Mouse (Mus musculus) lung, embryonic 15.5 days (tissue): ENCODE results near the gene Gm13304. TPM values are rescaled to one million over a fixed set of nuclear protein-coding genes. Genes with fewer than 3 reads are reported as not detected.
"Not testable (repeated sequence)": the region's sequence is repeated elsewhere in the genome, so short reads cannot be mapped to it uniquely, and the experiment has no call there.

Experiments used
- ATAC-seq: fragments of 200-750 bp; cut with Nextera tagmentation; 2 replicates; pipeline ENCODE4 v1.8.0; 2017; ENCODE audit warnings: moderate number of reproducible peaks, borderline replicate concordance; ENCODE audit not compliant: low FRiP score, low TSS enrichment; ENCODE audit errors: extremely low read depth
- H3K27ac ChIP-seq: fragments of 300-500 bp; sonication (generic); 2 replicates; pipeline ENCODE4 v1.5.1; 2015; ENCODE audit warnings: moderate library complexity, mild to moderate bottlenecking, inconsistent platforms
- H3K27me3 ChIP-seq: fragments of 300-500 bp; sonication (generic); 2 replicates; pipeline ENCODE4 v1.6.1; 2015; ENCODE audit warnings: inconsistent platforms
- H3K36me3 ChIP-seq: fragments of 300-500 bp; sonication (generic); 2 replicates; pipeline ENCODE4 v1.6.1; 2015; ENCODE audit warnings: inconsistent platforms
- H3K4me1 ChIP-seq: fragments of 300-500 bp; sonication (generic); 2 replicates; pipeline ENCODE4 v1.6.1; 2015; ENCODE audit warnings: inconsistent platforms
- H3K4me2 ChIP-seq: fragments of 300-500 bp; sonication (generic); 2 replicates; pipeline ENCODE4 v1.6.1; 2015; ENCODE audit warnings: inconsistent platforms, mild to moderate bottlenecking, moderate library complexity
- H3K4me3 ChIP-seq: fragments of 300-500 bp; sonication (generic); 2 replicates; pipeline ENCODE4 v1.5.1; 2015; ENCODE audit warnings: mild to moderate bottlenecking, inconsistent platforms
- H3K9ac ChIP-seq: fragments of 300-500 bp; sonication (generic); 2 replicates; pipeline ENCODE4 v1.6.1; 2015; ENCODE audit warnings: inconsistent platforms
- H3K9me3 ChIP-seq: fragments of 300-500 bp; sonication (generic); 2 replicates; pipeline ENCODE4 v1.6.1; 2016; ENCODE audit warnings: inconsistent platforms
- WGBS: fragments of 180-500 bp; shearing (Covaris S2); methylation state at CpG from one replicate; pipeline ENCODE4 v1.1.7; 2015; 5-methylcytosine and 5-hydroxymethylcytosine counted together
- polyA plus RNA-seq: library from polyadenylated mRNA; unstranded; fragments of >200 nt; fragmentation: Nextera tagmentation; extraction: Ambion mirVana; gene quantifications from 2 replicates; pipeline ENCODE4 v1.2.1, GENCODE M21; 2015

The Gm13304 gene
- polyA plus RNA-seq: 11.5 TPM in 1 of 2 replicates, not detected in the other

GRCm38 (mm10) chr4:42114517-42114916, at the start of gene Gm13304:
Gene Gm13304 (plus strand): TSS chr4:42114817.
- not testable (repeated sequence) for H3K4me3 ChIP-seq, H3K9me3 ChIP-seq, ATAC-seq, H3K9ac ChIP-seq, H3K4me2 ChIP-seq, H3K27me3 ChIP-seq, H3K27ac ChIP-seq, H3K36me3 ChIP-seq, H3K4me1 ChIP-seq
- no CpG with 5 or more reads among the region's 5 CpGs for WGBS

GRCm38 (mm10) chr4:42090907-42091306, 23.7 kb upstream of the Gm13304 start, which contains the start of gene Gm3893:
Gene Gm3893 (plus strand): TSS chr4:42091207.
- H3K4me2 ChIP-seq, H3K27ac ChIP-seq, H3K9me3 ChIP-seq, H3K27me3 ChIP-seq, H3K36me3 ChIP-seq, H3K9ac ChIP-seq, H3K4me1 ChIP-seq, H3K4me3 ChIP-seq, ATAC-seq: not testable (repeated sequence)
- no CpG with 5 or more reads among the region's 2 CpGs for WGBS

- no CpG with 5 or more reads among the region's 9 CpGs for WGBS
- not testable (repeated sequence) for H3K4me2 ChIP-seq, H3K4me3 ChIP-seq, ATAC-seq, H3K27ac ChIP-seq, H3K4me1 ChIP-seq, H3K36me3 ChIP-seq, H3K9me3 ChIP-seq, H3K27me3 ChIP-seq, H3K9ac ChIP-seq
These were observed 38.5 kb downstream of the Gm13304 start, which contains the start of gene Gm13306 for GRCm38 (mm10) chr4:42153136-42153535. Gene Gm13306 (plus strand): TSS chr4:42153436.

Other genes starting within 250 kb of the Gm13304 start
- 26.8 and 44.4 TPM in 2 replicates for gene Gm21541, start 211.2 kb upstream of the Gm13304 start, polyA plus RNA-seq
- gene Gm20878, start 173.2 kb upstream of the Gm13304 start, polyA plus RNA-seq: 1.7 TPM in 2 replicates
- 0.06 and 0.11 TPM in 2 replicates for gene Fam205a4, start 148.8 kb upstream of the Gm13304 start, polyA plus RNA-seq
- gene Gm21093, start 80.1 kb upstream of the Gm13304 start, polyA plus RNA-seq: 0.09 TPM in 1 of 2 replicates, not detected in the other
- gene Gm3893, start 23.6 kb upstream of the Gm13304 start, polyA plus RNA-seq: not detected in 2 replicates
- gene Gm13306, start 38.6 kb downstream of the Gm13304 start, polyA plus RNA-seq: not detected in 2 replicates
- gene Gm13305, start 53.8 kb downstream of the Gm13304 start, polyA plus RNA-seq: 0.54 TPM in 1 of 2 replicates, not detected in the other
- gene Gm10600, start 125.8 kb downstream of the Gm13304 start, polyA plus RNA-seq: not detected in 2 replicates
- gene Ccl21b, start 140.9 kb downstream of the Gm13304 start, polyA plus RNA-seq: not detected in 2 replicates
- not detected in 2 replicates for gene Gm21953, start 179.4 kb downstream of the Gm13304 start, polyA plus RNA-seq
- gene Fam205a3, start 203.5 kb downstream of the Gm13304 start, polyA plus RNA-seq: not detected in 2 replicates